Mouse (Mus musculus): ENCODE results near the gene Deaf1.
A peak's percentile ranks its signal among the peaks of the same experiment; 100 is the strongest.

Deaf1 gene

DNA sequence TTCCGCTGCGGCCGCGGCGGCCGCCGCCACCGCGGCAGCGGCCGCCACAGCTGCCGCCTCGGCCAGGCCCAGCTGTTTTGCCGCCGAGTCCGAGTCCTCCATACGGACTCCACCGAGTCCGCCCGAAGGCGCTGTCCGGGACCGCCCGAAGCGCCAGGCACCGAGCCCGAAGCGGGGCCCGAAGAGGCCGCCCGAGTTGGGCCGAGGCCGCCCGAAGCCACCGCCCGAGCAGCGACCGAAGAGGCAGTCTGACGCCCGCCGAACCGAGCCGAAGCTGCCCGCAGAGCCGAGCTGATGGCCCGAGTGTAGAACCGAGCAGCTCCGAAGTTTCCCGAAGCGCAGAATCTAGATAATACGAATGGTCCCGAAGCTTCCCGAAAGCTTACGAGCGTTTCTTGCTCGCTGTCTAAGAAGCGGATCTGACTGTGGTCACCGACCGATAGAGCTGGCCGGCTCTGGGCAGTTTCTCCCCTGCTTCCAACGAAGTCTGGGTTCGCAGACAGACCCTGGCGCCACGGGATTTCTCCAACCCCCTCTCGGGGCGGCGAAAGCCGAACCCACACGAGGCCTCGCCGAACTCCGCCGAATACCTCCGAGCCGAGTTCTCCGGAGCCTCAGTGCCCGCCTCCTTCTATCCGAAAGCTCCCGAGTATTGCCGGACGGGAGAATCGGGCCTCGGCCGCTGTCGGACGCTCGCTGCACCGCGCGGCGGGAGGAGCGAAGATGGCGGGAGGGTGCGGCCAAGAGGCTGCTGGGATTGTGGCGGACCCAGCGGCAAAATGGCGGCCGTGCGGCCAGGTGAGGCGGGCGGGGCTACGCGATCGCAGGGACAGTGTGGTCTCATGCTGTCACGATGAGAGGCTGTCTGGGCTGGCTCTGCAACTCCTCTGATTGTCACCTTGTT is at the start of gene Deaf1, which contains the start of gene Tmem80:
Gene Deaf1 (minus strand): TSS at position 222 of the 904 bp plus-strand sequence.
Gene Tmem80 (plus strand): TSS at position 271 of the 904 bp plus-strand sequence.
- DNase-seq (ENCODE audit: low read depth, low spot score), result peak; percentile 96

DNA sequence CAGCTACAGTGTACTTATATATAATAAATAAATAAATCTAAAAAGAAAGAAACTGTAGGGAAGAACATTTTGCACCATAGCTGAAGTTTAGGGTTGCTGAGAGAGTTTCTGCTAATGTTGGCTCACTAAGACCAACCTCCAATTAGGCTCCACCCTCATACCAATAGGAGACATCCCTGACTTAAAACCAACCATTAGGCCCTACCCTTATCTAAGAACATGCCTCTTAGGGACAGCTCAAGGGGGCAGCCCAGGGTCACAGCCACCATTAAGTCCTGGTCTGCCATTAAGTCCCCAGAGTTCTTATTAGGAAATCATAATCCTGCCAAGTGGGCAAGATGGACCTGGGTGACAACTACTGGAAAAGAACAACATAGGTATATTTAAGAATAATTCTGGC is 46.9 kb upstream of the Deaf1 start:
- no peak for DNase-seq (ENCODE audit: low read depth, low spot score)

DNA sequence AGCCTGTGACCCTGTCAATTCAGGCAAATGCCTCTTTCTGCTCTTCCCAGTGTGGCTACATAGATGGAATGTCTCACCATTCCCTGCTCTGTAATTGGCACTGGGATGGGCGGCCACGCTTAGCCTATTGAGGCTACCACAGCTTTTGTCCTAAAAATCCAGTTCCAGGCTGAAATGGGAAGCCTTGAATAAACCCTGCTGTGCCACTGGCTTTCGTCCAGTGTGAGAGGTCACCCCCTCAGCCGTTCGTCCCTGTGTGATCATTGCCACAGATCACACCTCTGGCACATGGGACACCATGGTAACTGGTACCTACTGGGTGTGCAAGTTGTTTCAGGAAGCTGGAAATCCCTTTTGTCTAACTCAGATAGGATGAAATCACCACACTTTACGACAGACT is 46.1 kb upstream of the Deaf1 start:
- no peak for DNase-seq (ENCODE audit: low read depth, low spot score)

DNA sequence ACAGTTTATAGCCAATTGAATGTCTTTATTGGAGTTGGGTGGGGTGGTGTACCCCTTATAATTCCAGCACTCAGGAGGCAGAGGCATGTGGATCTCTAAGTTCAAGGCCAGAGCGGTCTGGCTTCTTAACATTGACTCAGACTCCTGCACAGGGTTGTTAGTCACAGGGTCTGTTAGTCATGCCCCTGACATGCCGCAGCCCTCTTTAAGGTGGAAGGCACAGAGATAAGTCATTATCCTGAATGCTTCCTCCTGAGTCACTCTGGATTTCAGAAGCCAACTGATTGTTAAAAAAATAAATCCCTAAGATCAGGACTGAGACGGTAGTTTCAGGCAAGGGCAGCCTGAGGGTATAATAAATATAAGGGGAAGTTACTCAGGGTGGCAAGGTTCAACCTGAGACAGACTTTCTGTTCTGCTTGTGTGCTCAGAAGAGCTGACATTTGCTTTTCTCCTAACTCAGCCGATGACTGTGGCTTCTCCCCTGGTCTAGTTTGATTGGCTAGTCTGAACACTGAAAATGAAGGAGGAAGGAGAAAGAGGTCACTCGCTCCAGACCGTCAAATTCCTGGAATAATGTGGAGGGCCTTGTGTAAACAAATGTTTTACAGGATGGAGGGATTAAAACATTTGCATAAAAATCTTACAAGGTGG is 44.6 kb upstream of the Deaf1 start:
- DNase-seq (ENCODE audit: low read depth, low spot score), result no peak

DNA sequence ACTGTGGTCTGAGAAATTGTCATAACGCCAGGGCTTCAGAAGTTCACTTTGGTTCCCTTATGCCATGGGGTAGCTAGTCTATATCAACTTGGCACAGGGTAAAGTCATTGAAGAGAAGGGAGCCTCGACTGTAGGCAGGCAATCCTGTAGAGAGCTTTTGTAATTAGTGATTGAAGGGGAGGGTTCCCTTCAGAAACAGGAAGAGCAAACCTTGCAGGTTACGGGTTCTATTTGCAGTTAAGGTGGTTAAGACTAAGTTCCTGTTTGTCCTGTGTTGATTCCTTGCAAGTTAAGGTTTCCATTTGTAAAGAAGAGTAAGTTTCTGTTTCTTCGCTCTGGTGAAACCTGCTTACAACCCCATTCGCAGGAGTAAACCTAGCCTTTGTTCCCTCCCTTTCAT is 42.4 kb upstream of the Deaf1 start:
- DNase-seq (ENCODE audit: low read depth, low spot score), result no peak

DNA sequence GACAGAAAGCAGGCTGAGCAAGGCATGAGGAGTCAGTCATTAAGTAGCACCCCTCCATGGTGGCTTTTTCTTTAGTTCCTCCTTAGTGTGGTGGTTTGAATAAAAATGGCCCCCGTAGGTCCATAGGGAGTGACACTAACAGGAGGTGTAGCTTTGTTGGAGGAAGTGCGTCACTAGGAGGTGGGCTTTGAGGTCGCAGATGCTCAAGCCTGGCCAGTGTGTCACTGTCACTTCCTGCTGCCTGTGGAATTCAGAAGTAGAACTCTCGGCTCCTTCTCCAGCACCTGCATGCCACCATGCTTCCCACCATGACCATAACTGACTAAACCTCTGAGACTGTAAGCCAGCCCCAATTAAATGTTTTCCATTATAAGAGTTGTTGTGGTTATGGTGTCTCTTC is 39.9 kb upstream of the Deaf1 start:
- DNase-seq (ENCODE audit: low read depth, low spot score), result no peak

DNA sequence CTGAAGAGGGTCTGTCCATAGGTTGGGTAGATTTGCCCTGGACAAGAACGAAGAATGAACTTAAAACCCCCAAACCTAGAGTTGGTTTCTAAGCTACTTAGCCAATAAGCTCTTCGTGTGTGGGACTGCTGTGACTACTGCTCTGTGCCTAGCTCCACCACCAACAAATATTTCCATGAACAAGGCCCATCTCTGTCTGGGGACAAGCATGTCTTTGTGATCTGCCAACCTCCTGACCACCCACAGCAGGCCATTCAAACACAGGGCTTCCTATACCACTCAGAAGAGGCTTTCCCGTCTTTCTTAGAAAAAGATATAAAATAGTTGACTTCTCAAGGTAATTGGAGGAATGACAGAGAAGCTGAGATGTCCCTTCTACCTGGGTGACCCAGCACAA is 37.6 kb upstream of the Deaf1 start:
- peak; percentile 69 for DNase-seq (ENCODE audit: low read depth, low spot score)

DNA sequence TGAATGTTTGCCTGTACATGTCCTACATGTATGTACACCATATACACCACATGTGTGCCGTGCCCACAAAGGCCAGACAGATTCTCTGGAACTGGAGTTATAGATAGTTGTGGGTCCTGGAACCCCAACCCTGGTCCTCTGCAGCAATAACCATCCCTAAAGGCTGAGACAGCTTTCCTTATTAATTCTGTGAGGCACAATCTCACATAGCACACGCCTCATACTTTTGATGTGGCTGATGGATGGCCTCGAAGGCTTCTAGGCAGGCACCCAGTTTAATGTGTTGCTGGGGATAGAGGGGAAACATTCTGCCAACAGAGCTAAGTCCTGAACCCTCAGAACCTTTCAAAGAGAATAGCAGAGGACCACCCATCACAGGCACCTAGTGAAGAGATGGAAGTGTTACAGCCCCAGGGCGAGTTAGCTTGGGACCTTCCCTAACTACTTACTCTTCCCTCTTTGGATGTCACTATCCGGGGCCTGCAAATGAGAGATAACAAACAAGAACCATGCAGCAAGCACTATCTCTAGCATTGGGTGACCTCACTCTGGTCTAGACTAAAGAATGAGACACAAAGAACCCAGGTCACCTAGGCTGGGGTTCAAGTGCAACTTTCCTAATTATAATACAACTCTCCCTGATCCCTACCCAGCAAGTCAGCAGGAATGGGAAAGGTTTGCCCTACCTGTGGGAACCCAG is 37.0 kb upstream of the Deaf1 start:
- DNase-seq (ENCODE audit: low read depth, low spot score), result no peak

DNA sequence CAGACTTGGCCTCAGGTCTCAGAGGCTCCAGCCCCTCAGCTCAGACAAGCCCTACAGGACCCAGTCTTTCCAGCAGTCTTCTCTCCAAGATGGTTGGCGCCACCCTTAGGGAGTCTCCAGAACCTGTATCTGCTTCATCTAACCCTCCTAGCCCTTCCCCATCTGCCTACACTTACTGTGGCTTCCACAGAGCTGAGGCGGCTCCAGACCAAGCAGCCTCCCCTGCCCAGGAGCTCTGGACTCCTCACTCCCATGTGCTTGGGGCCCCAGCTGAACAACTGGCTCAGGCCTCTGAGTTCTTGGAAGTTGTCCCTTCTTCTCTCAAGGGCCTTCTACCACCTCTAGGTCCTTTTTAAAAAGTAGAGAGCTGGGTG is 36.2 kb upstream of the Deaf1 start:
- DNase-seq (ENCODE audit: low read depth, low spot score), result no peak

DNA sequence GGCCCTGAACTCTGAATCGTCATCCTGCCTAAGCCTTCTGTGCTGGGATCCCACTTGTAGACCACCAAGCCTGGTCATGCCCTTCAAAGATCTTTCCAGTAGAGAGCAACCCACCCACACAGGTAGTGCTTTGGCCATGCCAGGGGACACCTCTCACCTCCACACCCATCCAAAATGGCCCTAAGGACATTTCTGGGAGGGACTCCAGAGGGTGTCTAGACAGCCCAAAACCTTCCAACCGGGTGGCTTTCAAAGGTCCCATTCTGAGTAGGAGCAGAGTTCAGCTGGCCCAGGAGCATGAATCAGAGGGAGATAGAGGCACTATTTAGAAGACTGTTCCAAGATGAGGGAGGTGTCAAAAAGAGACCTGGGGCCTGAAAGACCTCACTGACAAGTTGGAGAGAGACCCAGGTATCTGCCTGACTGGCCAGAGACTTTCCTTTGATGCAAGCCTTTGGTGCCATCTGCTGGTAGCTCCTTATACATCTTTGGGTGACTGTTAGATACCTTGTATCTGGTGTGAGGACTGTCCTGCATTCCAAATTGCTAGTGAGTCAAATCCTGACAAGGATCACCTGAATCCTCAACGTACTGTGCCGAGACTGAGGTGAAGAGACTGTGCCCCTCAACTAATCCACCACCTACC is 35.7 kb upstream of the Deaf1 start:
- DNase-seq (ENCODE audit: low read depth, low spot score), result peak; percentile 50

DNA sequence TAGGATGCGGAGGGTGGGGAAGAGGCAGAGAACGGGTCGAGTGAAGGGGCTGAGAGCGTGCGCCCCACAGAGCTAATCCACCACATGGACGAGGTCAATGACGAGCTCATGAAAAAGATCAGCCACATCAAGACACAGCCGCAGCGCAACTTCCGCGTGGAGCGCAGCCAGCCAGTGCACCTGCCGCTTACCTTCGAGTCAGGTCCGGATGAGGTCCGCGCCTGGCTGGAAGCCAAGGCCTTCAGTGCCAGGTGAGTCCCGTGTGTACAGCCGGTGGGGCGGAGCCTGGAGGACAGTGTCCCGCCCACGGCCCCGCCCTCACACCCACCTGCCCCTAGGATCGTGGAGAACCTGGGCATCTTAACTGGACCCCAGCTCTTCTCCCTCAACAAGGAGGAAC is 34.0 kb upstream of the Deaf1 start:
- DNase-seq (ENCODE audit: low read depth, low spot score), result no peak

DNA sequence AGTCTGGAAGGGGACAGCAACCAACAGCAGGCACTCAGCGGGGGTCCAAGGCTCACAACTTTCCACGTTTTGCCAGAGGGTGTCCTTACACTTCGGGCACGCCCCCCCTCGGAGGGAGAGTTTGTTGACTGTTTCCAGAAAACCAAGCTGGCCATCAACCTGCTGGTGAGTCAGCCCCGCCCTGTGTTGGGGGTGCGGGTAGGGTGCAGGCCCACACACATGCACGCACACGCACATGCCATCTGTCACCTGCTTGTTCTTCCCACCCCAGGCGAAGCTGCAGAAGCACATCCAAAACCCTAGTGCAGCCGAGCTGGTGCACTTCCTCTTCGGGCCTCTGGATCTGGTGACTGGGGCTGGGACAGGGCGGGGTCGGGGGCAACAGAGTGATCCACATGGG is 29.5 kb upstream of the Deaf1 start:
- no peak for DNase-seq (ENCODE audit: low read depth, low spot score)

DNA sequence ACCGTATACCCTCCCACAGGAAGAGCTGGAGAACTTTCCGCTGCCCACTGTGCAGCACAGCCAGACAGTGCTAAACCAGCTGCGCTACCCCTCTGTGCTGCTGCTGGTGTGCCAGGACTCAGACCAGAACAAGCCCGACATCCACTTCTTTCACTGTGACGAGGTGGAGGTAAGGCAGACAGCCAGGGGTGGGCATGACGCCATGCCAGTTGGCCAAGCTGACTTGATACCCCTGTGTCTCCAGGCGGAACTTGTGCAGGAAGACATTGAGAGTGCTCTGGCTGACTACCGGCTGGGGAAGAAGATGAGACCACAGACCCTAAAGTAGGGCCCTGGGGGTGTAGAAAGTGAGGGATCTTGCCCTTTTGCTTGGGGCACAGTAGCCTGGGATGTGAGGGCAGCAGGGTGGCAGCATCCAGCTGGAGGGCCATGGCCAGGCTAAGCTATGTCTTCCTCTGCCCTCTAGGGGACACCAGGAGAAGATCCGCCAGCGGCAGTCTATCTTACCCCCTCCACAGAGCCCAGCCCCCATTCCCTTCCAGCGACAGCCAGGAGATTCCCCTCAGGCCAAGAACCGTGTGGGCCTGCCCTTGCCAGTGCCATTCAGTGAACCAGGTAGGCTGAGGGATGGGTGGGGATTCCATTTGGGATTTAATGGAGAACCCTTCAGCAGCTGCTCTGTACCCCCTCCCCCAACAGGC is 28.3 kb upstream of the Deaf1 start:
- DNase-seq (ENCODE audit: low read depth, low spot score), result no peak

DNA sequence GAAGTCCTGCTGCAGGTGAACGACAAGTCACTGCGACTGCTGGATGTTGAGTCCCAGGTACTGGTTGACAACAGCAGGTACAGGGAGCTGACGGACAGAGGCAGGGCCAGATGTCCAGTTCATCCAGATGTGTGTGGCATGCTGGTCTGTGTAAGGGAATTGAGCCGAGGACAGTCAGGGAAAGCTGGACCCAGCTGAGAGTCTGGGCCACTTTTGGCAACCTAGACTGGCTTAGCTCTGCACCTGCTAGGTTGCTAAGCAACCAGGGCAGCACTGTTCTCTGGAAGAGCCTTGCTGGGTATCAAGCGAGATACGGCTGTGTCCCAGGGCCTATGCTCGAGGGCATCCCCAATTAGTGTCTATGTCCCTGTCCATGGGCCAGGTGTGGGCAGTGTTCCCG is 27.6 kb upstream of the Deaf1 start:
- no peak for DNase-seq (ENCODE audit: low read depth, low spot score)

DNA sequence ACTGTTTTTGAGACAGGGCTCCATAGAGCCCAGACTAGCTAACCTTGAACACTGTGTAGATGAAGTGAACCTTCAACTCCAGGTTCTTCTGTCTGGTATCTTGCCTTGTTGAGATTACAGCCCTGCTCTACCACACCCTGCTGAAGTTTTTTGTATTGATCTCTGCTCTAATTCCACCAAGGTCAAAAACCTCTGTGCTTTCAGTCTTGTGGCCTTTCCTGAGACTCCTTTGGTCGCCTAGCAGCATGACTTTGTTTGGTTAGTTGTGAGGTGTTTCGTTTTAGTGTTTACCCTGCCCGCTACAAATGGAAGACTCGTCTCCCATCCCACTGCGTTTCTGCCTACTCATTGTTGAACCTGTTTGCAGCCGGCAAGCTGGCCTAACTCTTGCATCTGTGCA is 23.6 kb upstream of the Deaf1 start:
- no peak for DNase-seq (ENCODE audit: low read depth, low spot score)

DNA sequence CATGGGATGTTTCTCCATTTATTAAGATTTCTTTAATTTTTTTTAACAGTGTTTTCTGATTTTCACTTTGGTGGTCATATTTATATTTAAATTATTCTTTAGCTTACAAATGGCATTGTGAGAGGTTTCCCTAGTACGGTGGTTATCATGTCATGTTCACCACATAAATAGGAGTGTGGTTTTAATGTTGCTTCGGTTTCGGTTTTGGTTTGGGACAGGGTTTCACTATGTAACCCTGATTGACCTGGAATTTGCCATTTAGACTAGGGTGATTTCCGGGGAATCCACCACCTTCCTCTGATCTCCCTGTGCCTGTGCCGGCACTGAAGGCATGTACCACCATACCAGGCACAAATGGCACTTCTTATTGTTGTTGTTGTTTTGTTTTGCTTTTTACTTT is 17.3 kb upstream of the Deaf1 start:
- DNase-seq (ENCODE audit: low read depth, low spot score), result no peak

DNA sequence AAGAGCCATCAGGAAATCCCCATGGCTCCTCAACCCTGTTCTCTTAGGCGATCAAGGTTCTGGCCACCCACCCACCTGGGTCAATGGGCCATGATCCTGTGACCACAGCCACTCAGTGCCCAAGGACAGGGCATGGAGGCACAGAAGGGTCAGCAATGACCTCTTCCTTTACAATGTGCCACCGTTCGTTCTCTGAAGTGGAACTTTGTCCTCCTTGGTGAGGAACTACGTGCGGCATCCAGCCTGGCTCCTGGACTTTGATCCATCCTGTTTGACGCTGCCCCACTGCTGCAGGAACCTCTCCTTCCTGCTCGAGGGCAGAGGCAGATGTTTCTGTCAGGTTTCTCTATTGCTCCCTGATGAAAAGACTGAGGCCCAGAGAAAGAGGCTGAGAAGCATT is 16.2 kb upstream of the Deaf1 start:
- DNase-seq (ENCODE audit: low read depth, low spot score), result no peak

DNA sequence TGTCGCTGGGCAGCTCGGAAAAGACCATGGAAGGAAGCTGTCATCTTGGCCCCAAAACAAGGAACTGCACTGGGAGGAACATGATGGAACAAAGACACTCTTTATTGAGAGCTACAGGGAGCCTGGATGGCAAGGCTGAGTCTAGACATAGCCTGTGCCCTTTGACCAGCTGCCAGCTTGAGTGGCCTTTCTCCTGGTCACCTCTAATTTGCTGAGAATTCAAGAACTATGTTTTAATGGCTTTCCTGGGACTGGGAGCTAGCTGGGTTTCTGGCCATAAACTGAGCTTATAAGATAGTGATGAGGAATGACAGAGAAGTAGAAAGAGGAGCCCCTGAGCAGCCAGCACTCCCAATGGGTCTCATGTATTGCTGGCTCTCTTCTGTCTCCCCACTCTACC is 15.7 kb upstream of the Deaf1 start:
- DNase-seq (ENCODE audit: low read depth, low spot score), result no peak

DNA sequence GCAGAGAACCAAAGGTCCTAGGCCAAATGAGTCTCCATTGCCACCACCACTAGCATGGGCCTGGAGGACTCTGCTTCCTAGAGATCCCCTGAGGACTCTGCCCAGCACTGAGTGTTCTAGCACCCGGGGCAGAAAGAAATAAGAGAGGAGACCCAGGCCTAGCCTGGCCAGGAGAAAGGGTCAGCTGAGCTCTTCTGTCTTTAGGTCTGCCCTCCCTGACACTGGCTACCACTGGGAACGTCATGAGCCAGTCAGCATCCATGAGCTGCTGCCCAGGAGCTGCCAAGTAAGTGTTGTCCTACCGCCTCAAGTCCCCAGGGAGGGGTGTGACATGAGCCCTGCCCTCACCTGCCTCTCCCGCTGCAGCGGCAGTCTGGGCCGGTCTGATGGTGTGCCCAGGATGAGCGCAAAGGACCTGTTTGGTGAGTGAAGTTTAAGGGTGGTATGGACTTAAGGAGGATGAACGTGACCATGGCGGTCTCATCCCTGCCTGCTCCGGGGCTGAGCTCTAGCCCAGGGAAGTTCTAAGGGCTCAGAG is 14.3 kb upstream of the Deaf1 start:
- DNase-seq (ENCODE audit: low read depth, low spot score), result no peak

DNA sequence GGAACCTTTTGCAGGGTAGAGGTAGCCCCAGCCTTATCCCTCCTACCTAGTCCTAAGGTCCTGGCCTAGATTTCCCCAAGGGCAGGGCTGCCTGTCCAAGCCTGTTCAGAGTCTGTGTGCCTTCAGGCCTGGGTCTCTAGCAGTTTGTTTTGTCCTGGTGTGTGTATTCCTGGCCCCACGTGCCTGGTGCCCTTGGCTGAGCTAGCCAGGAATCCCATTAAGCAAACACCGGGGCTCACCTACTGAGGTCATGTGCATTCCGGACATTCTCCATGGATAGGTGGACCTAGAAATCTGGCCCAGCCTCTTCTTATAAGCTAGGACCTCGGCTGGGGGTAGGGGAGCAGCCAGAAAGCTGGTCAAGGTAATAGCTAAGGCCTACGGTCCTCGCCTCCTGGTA is 13.0 kb upstream of the Deaf1 start:
- DNase-seq (ENCODE audit: low read depth, low spot score), result no peak

DNA sequence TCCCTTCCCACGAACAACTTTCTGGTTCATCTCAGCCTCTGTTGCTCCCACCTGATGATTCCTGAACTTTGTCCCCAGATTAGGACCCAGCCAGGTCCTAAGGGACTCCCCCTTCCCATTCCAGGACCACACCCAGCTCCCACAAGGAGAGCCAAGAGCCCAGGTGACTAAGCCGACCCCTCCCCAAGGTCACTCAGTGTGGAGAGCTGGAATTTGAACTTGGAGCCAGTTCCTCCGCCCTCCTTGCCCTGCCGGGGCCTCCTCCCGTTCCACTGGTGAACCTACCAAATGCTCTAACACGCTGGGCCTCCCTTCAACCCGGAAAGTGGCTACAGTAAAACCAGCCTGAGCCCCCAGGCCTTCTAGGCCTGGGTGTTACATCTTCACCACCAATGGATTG is 12.5 kb upstream of the Deaf1 start:
- no peak for DNase-seq (ENCODE audit: low read depth, low spot score)
